ENCODE assay signal across 31 mouse cellular contexts in genomic region chr10:60422756-60423155, GRCm38 (mm10). TPM values are rescaled to one million over a fixed set of nuclear protein-coding genes. Genes with fewer than 3 reads are reported as not detected.
"Had no signal": no experiment of that assay in that cellular context is flagged by ENCODE, and none has a peak within 500 bp of the region (broad histone marks: within the 10 kb centered on the region; RNA-seq: fewer than 3 reads in every experiment).

No protein-coding gene starts in this region.

- H3K27ac ChIP-seq: embryonic facial prominence, embryonic 10.5 days; embryonic facial prominence, embryonic 12.5 days; embryonic facial prominence, embryonic 13.5 days; embryonic facial prominence, embryonic 15.5 days; forebrain, embryonic 10.5 days; forebrain, embryonic 12.5 days; forebrain, embryonic 13.5 days; forebrain, embryonic 15.5 days; gastrocnemius, adult 2 months; heart, adult 2 months; heart, embryonic 10.5 days had no signal

- H3K4me1 ChIP-seq: embryonic facial prominence, embryonic 10.5 days; embryonic facial prominence, embryonic 12.5 days; embryonic facial prominence, embryonic 13.5 days; embryonic facial prominence, embryonic 15.5 days; forebrain, embryonic 10.5 days; forebrain, embryonic 12.5 days; forebrain, embryonic 13.5 days; forebrain, embryonic 15.5 days; heart, embryonic 10.5 days had no signal

- H3K4me2 ChIP-seq: embryonic facial prominence, embryonic 12.5 days; embryonic facial prominence, embryonic 13.5 days; embryonic facial prominence, embryonic 15.5 days; forebrain, embryonic 12.5 days; forebrain, embryonic 13.5 days; forebrain, embryonic 15.5 days had no signal

- H3K4me3 ChIP-seq: embryonic facial prominence, embryonic 10.5 days; embryonic facial prominence, embryonic 12.5 days; embryonic facial prominence, embryonic 13.5 days; embryonic facial prominence, embryonic 15.5 days; erythroblast, embryonic 14.5 days; forebrain, embryonic 10.5 days; forebrain, embryonic 12.5 days; forebrain, embryonic 13.5 days; forebrain, embryonic 15.5 days; gastrocnemius, adult 2 months; heart, adult 2 months; heart, embryonic 10.5 days had no signal

- DNase-seq: cerebellum, postnatal 10 days; cerebellum, postnatal 14 days; cerebellum, postnatal 25 days; cerebellum, postnatal 36 days; embryo, embryonic 11 days; forebrain, postnatal 0 days; gastrocnemius, adult 2 months; gastrocnemius, postnatal 10 days; gastrocnemius, postnatal 14 days; gastrocnemius, postnatal 25 days; gastrocnemius, postnatal 36 days; heart, adult 11 months; heart, adult 18-20 months; heart, adult 2 months had no signal

- H3K27me3 ChIP-seq: embryonic facial prominence, embryonic 12.5 days; embryonic facial prominence, embryonic 13.5 days; embryonic facial prominence, embryonic 15.5 days; forebrain, embryonic 12.5 days; forebrain, embryonic 13.5 days; forebrain, embryonic 15.5 days had no signal

- H3K36me3 ChIP-seq: embryonic facial prominence, embryonic 10.5 days; embryonic facial prominence, embryonic 12.5 days; embryonic facial prominence, embryonic 13.5 days; embryonic facial prominence, embryonic 15.5 days; forebrain, embryonic 10.5 days; forebrain, embryonic 12.5 days; forebrain, embryonic 15.5 days; heart, embryonic 10.5 days had no signal

- H3K9ac ChIP-seq: embryonic facial prominence, embryonic 12.5 days; embryonic facial prominence, embryonic 13.5 days; embryonic facial prominence, embryonic 15.5 days; forebrain, embryonic 12.5 days; forebrain, embryonic 13.5 days; forebrain, embryonic 15.5 days; forebrain, postnatal 0 days had no signal

- ATAC-seq: forebrain, embryonic 13.5 days; forebrain, embryonic 14.5 days; forebrain, embryonic 15.5 days; forebrain, embryonic 16.5 days; forebrain, postnatal 0 days had no signal

- H3K9me3 ChIP-seq: embryonic facial prominence, embryonic 15.5 days had no signal

RNA-seq across cellular contexts. Expression of gene Gm17455, which starts 23.2 kb away (rescaled TPM):
- total RNA-seq: common myeloid progenitor, adult 5-6 weeks; gastrocnemius, adult 18-20 months; gastrocnemius, adult 8-10 months; gastrocnemius, postnatal 10 days; gastrocnemius, postnatal 25 days; gastrocnemius, postnatal 36 days; granulocyte monocyte progenitor cell, adult 5-6 weeks; heart, adult 18-20 months; heart, adult 2 months; heart, adult 8-10 months had no signal
- polyA plus RNA-seq: erythroblast, embryonic 14.5 days had no signal
